Mouse (Mus musculus): ENCODE data around the gene Gm9508.

Gene Gm9508

GRCm38 (mm10) chr10:77667402-77667801 lies 29.6 kb downstream of the Gm9508 start:
- DNase-seq = no peak

- no peak for DNase-seq
Observed at GRCm38 (mm10) chr10:77666342-77666741, 30.7 kb downstream of the Gm9508 start.

DNA sequence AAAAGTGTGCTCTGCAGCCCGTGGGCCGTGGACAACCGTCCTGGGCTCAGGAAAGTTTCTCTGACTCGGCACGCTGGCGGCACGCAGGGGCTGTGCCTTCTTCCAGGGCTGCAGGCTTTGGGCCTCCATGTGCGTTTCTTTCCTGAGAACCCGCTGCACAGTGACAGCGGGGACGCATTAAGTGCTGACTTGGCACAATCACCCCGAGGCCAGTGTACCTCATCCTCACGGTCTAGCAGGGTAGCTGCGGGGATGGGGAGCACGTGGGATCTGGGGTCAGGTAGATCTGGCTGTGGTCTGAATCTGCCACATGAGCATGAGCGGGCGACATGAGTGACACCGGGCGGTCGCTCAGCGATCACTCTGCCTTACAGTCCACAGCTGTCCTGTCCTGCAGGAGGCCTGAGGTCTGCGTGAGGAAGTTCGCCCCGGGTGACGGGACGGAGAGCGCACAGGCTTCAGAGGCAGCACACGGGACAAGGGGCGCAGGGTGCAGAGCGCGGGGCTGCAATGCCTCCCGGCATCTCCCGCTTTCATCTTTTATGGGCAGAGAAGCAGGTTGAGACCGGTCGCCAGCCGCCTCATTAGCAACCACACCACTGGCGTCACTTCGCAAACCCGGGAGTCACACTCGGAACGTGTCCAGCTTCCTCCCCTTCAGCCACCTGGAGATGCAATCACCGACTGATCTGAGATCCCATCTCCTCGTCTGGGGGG lies 32.9 kb downstream of the Gm9508 start:
- no peak for DNase-seq

DNA sequence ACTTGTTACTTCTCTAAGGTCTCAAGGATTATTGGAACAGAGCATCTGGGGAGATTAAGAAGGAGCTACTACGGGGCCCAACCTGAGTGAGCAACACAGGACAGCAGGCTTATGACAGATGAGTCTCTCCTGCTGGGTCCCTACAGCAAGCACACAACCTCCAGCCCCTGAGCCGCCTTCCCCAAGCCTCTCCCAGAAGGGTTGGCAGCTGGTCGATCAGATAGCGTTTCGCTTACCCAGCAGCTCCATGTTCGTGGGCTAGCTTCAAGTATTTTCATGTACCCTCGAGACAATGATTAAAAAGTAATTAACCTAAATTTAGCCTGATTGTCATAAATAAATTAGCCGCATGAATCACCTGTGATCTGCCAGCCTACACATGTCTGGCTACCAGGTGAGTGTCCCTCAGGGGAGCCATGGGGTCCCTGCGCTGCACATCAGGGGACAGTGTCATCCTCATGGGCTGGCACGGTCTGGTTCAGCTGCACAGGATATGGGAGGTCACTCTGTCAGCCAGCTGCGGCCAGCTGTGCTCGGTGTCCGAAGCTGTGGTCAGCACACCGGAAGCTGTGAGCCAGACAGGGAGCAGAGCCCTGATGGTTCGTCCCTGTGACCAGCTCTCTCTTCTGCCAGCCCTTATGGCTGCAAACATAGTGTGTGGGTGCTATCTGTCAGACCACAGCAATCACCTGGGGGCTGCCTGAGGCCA lies 38.6 kb downstream of the Gm9508 start:
- peak; percentile 97 for DNase-seq

GRCm38 (mm10) chr10:77652046-77652445 lies 45.0 kb downstream of the Gm9508 start:
- DNase-seq = no peak

- no peak for DNase-seq
Observed at GRCm38 (mm10) chr10:77647901-77648300, 49.1 kb downstream of the Gm9508 start.

- DNase-seq = no peak
Observed at GRCm38 (mm10) chr10:77647461-77647860, 49.6 kb downstream of the Gm9508 start.

Measured in heart, adult 11 months (tissue).